Mouse (Mus musculus) ES-E14 (cell line): ENCODE data around the gene Samd14.

Experiments used
- CHD2 ChIP-seq: IDR thresholded peaks from 2 replicates; pipeline ENCODE4 v1.6.1; 2014; ENCODE audit warnings: mild to moderate bottlenecking, low read depth, low read length, inconsistent platforms
- HCFC1 ChIP-seq: IDR thresholded peaks from 2 replicates; pipeline ENCODE4 v1.6.1; 2012; ENCODE audit warnings: low read length, inconsistent platforms, borderline replicate concordance; ENCODE audit not compliant: insufficient read depth
- MAFK ChIP-seq: IDR thresholded peaks from 2 replicates; pipeline ENCODE4 v1.6.1; 2014; ENCODE audit warnings: mild to moderate bottlenecking, low read depth, low read length, inconsistent platforms; ENCODE audit not compliant: insufficient read depth
- ZC3H11A ChIP-seq: IDR thresholded peaks from 2 replicates; pipeline ENCODE4 v1.6.1; 2012; ENCODE audit warnings: low read depth, mild to moderate bottlenecking, inconsistent platforms, low read length, borderline replicate concordance
- ZNF384 ChIP-seq: IDR thresholded peaks from 2 replicates; pipeline ENCODE4 v1.6.1; 2012; ENCODE audit warnings: low read depth, low read length, inconsistent platforms

DNA sequence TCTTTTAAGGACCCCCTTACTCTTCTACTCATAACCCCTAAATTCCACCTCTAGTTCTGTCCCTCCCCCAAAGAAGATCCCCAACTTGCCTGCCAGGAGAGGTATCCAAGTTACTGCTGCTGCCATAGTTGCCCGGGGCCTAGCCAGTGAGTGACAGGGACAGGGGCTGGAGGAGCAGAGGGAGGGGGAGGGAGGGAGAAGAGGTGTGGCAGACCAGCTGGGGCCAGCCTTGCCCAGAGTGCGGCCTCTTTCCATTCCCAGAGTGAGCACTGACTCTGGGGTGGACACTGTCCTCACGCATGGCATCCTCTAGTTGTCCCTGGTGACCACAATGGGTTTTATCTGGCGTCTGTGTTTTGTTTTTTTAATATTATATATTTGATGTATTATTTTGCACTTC is 36.4 kb upstream of the Samd14 start:
- no peak for TF ChIP-seq MAFK
- no peak for TF ChIP-seq ZC3H11A
- no peak for TF ChIP-seq HCFC1
- no peak for TF ChIP-seq ZNF384
- no peak for TF ChIP-seq CHD2
